Mouse (Mus musculus): ENCODE measurements around the gene Rab24. TPM values are rescaled to one million over a fixed set of nuclear protein-coding genes. Genes with fewer than 3 reads are reported as not detected.

The Rab24 gene
- polyA plus RNA-seq, 1 experiment: 194 TPM

DNA sequence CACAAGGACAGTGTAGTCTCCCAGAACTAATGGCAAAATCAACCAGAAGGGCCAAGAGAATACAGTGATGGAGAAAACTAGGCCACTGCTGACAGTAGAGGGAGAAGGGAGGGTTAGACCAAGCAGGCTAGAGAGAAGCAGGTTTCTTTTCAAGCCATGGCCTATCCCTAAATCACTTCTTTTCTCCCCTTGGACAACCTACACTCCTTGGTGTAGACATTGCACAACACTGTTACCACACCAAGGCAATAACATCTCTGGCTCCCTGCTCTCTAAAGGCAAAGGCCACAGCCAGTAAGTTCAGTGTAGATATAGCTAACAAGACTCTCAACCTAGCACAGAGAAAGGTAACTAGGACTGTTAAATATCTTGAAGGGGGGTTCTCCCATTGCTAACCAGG, 39.4 kb upstream of the Rab24 start:
- TF ChIP-seq POLR2A (IDR thresholded peaks at IDR 0.05; ENCODE audit: borderline replicate concordance, control insufficient read depth, low read depth, low read length) (no peak), CTCF (IDR thresholded peaks at IDR 0.05; ENCODE audit: control insufficient read depth, insufficient read depth, low read length) (no peak)
- Histone ChIP-seq H3K4me1 (ENCODE audit: control insufficient read depth, insufficient read depth, low read length) (peaks cover 5% of the 10 kb centered on the region), H3K27ac (ENCODE audit: control insufficient read depth, insufficient read depth, low read depth, low read length, poor library complexity) (no peak overlapping the region), H3K4me3 (replicated peaks; ENCODE audit: control insufficient read depth, low read depth, low read length) (peak overlapping the region; percentile 24)

DNA sequence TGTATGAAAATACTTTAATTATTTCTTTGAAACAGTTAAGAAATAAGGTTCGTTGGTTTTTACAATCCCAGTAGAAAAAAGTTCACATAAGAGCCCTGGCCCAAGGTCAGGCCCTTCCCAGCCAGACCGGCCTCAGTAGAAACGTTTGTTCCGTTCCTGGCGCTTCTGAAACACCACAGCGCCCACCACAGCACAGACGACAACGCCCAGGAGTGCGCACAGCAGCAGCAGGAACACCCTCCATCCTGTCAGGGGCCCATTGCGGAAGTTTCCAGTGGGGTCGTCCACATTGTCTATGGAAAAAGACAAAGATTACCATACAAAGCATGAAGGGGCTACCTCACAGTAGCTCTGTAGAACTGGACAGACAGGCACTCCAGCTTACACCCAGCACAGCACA, 25.0 kb upstream of the Rab24 start:
- WGBS: 83% methylated on average over 11 of the region's 11 CpGs
- Histone ChIP-seq H3K4me1 (ENCODE audit: control insufficient read depth, insufficient read depth, low read length) (no peaks in the 10 kb centered on the region), H3K4me3 (replicated peaks; ENCODE audit: control insufficient read depth, low read depth, low read length) (no peak overlapping the region), H3K27ac (ENCODE audit: control insufficient read depth, insufficient read depth, low read depth, low read length, poor library complexity) (no peak overlapping the region)
- TF ChIP-seq POLR2A (IDR thresholded peaks at IDR 0.05; ENCODE audit: borderline replicate concordance, control insufficient read depth, low read depth, low read length): no peak
- TF ChIP-seq CTCF (IDR thresholded peaks at IDR 0.05; ENCODE audit: control insufficient read depth, insufficient read depth, low read length): no peak

DNA sequence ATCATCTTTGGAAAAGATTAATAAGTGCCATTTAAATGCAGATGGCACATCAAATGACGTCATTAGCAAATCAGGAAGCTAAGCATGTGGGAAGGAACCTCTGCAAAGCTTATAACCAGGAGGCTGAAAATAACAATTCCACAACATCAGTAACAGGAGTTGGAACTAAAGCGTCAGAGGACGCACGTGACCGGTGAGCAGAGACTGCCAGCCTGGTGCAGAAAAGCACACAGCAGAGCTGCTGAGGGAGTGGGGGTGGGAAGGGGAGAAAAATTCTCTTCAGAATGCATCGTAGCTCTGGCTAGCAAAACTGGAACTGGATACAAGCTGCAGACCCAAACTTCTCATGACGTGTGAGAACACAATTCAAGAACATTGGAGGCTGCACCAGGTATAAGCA, 22.5 kb upstream of the Rab24 start:
- TF ChIP-seq CTCF (IDR thresholded peaks at IDR 0.05; ENCODE audit: control insufficient read depth, insufficient read depth, low read length): no peak

DNA sequence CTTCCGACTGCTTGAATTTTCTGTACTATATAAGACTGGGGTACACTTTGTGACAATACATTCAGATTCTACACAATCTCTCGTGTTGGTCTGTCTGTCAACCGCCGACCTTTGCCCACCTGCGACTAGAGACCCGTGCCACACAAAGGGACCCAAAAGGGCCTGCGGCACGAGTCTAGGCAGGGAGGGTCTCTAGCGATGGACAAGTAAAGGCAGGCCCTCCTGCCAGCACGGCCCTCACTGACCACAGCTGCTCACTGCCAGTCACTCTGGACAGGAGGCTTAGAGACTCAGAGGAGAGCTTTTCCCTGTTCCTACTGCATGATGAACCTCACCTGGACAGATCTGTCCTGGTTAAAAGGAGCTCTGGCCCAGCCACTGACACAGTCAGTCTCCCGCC, 20.7 kb upstream of the Rab24 start:
- 63% methylated on average over 11 of the region's 11 CpGs for WGBS

More for the DNA sequence above, 22.5 kb upstream of the Rab24 start:
- Histone ChIP-seq H3K27ac (ENCODE audit: control insufficient read depth, insufficient read depth, low read depth, low read length, poor library complexity) (no peak overlapping the region), H3K4me3 (replicated peaks; ENCODE audit: control insufficient read depth, low read depth, low read length) (no peak overlapping the region), H3K4me1 (ENCODE audit: control insufficient read depth, insufficient read depth, low read length) (no peaks in the 10 kb centered on the region)
- 83% methylated on average over 7 of the region's 7 CpGs for WGBS

DNA sequence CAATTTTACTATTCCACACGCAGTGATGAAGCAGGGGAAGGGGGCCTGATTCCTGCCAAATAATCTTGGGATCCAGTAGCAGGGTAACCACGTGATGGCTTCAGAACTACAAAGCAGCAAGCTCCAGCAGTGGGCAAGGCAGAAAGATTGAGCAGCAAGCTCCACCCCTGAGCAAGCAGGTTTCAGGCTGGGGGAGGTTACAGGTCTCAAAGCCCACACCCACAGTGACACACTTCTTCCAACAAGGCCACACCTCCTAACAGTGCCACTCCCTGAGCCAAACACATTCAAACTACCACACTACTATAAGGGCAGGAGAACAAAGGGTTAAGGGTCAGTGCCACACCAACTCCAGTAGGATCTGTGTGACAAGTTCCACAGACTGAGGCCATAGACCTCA, 17.5 kb upstream of the Rab24 start:
- TF ChIP-seq POLR2A (IDR thresholded peaks at IDR 0.05; ENCODE audit: borderline replicate concordance, control insufficient read depth, low read depth, low read length): no peak
- TF ChIP-seq CTCF (IDR thresholded peaks at IDR 0.05; ENCODE audit: control insufficient read depth, insufficient read depth, low read length): no peak
- 33% methylated on average over 2 of the region's 2 CpGs for WGBS
- H3K4me3 ChIP-seq (replicated peaks; ENCODE audit: control insufficient read depth, low read depth, low read length): no peak overlapping the region
- no peaks in the 10 kb centered on the region for H3K4me1 ChIP-seq (ENCODE audit: control insufficient read depth, insufficient read depth, low read length)
- no peak overlapping the region for H3K27ac ChIP-seq (ENCODE audit: control insufficient read depth, insufficient read depth, low read depth, low read length, poor library complexity)

More for the DNA sequence above, 20.7 kb upstream of the Rab24 start:
- H3K27ac ChIP-seq (ENCODE audit: control insufficient read depth, insufficient read depth, low read depth, low read length, poor library complexity): no peak overlapping the region
- H3K4me1 ChIP-seq (ENCODE audit: control insufficient read depth, insufficient read depth, low read length): no peaks in the 10 kb centered on the region
- no peak for TF ChIP-seq CTCF (IDR thresholded peaks at IDR 0.05; ENCODE audit: control insufficient read depth, insufficient read depth, low read length)
- no peak for TF ChIP-seq POLR2A (IDR thresholded peaks at IDR 0.05; ENCODE audit: borderline replicate concordance, control insufficient read depth, low read depth, low read length)
- no peak overlapping the region for H3K4me3 ChIP-seq (replicated peaks; ENCODE audit: control insufficient read depth, low read depth, low read length)

DNA sequence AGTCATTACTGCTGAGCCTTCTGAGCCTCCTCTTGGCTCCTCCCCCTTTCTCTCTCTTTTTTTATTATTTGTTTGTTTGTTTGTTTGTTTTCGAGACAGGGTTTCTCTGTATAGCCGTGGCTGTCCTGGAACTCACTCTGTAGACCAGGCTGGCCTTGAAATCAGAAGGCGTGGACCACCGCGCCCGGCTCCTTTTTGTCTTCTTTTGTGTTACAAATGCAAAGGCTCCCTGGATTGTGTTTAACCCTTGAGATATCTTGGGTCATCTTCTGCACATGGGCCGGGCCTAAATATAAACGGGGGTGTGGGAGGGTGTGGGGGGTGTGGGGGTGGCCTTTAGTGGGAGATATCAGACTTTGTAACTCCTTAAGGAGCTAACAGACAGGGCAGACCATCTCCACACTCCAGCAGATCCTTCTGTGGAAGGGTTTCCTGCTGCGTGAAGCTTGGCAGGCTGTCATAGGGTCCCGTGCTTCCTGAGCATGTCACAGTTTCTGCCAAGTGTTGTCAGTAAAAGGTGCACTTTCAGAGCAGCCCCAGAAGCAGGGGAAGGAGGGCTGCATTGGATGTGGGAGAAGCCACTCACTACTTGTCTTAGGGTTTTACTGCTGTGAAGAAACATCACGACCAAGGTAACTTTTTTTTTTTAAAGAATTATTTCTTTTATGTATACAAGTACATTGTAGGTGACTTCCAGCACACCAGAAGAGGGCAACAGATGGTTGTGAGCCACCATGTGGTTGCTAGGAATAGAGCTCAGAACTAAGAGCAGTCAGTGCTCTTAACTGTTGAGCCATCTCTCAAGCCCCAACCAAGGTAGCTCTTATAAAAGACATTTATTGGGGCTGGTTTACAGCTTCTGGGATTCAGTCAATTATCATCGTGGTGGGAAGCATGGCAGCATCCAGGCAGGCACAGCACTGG, 16.6 kb upstream of the Rab24 start:
- 70% methylated on average over 12 of the region's 12 CpGs for WGBS

DNA sequence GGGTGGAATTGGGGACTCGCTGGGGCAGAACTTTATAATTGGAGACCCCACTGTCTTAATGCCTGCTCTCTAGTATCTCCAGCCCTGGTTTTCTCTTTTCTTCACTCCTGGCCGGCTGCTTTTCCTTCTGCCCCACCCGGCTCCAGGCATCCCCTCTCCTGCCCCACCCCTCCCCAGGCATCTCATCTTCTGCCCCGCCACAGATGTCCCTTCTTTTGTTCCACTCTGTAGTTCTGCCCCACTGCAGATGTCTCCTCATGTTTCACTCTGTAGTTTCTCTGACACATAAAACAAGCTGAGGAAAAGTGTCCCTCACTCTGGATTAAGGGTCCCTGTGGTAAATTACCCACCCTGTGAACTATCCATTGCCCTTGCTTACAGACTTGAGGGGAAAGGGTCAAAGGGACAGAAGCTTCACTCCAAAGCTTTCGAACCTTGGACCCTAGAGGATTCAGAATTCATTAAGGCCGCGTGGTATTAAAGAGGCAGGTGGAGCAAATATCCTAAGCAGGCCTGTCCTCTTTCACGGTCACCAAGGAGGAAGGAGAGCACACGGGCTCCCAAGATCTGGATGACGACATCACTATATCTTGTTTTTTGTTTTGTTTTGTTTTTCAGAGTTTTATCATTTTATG, 15.7 kb upstream of the Rab24 start:
- Histone ChIP-seq H3K4me1 (ENCODE audit: control insufficient read depth, insufficient read depth, low read length) (no peaks in the 10 kb centered on the region), H3K27ac (ENCODE audit: control insufficient read depth, insufficient read depth, low read depth, low read length, poor library complexity) (no peak overlapping the region), H3K4me3 (replicated peaks; ENCODE audit: control insufficient read depth, low read depth, low read length) (no peak overlapping the region)
- TF ChIP-seq POLR2A (IDR thresholded peaks at IDR 0.05; ENCODE audit: borderline replicate concordance, control insufficient read depth, low read depth, low read length): no peak
- TF ChIP-seq CTCF (IDR thresholded peaks at IDR 0.05; ENCODE audit: control insufficient read depth, insufficient read depth, low read length): no peak
- WGBS: 81% methylated on average over 10 of the region's 10 CpGs

More for the DNA sequence above, 16.6 kb upstream of the Rab24 start:
- TF ChIP-seq POLR2A (IDR thresholded peaks at IDR 0.05; ENCODE audit: borderline replicate concordance, control insufficient read depth, low read depth, low read length): no peak
- no peak overlapping the region for H3K27ac ChIP-seq (ENCODE audit: control insufficient read depth, insufficient read depth, low read depth, low read length, poor library complexity)
- no peaks in the 10 kb centered on the region for H3K4me1 ChIP-seq (ENCODE audit: control insufficient read depth, insufficient read depth, low read length)
- H3K4me3 ChIP-seq (replicated peaks; ENCODE audit: control insufficient read depth, low read depth, low read length): no peak overlapping the region

DNA sequence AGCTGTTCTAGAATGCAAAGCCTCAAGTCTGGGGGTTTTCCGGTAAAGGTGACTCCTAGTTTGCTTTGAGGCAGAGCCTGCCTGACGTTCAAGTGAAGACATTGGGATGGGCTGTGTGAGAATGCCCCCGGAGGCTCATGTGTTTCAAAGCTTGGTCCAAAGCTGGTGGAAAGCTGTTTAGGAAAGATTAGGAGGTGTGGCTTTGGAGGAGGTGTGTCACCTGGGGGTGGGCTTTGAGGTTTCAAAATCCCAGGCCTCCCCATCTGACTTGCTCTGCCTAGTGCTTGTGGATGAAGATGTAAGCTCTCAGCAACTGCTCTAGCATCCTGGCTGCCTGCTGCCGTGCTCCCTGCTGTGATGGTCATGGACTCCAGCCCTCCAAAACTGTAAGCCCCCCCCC, 14.0 kb upstream of the Rab24 start:
- Histone ChIP-seq H3K4me1 (ENCODE audit: control insufficient read depth, insufficient read depth, low read length) (no peaks in the 10 kb centered on the region; the same call in 1 of the 2 replicates), H3K4me3 (replicated peaks; ENCODE audit: control insufficient read depth, low read depth, low read length) (no peak overlapping the region), H3K27ac (ENCODE audit: control insufficient read depth, insufficient read depth, low read depth, low read length, poor library complexity) (no peak overlapping the region)
- TF ChIP-seq CTCF (IDR thresholded peaks at IDR 0.05; ENCODE audit: control insufficient read depth, insufficient read depth, low read length) (no peak), POLR2A (IDR thresholded peaks at IDR 0.05; ENCODE audit: borderline replicate concordance, control insufficient read depth, low read depth, low read length) (no peak)
- WGBS: 85% methylated on average over 4 of the region's 4 CpGs

Data from bone marrow, adult 2 months (tissue).